Mouse (Mus musculus) ES-CJ7 (cell line): ENCODE results near the gene Gm21974.
A peak's percentile ranks its signal among the peaks of the same experiment; 100 is the strongest.
"Not testable (repeated sequence)": the region's sequence is repeated elsewhere in the genome, so short reads cannot be mapped to it uniquely, and the experiment has no call there.

ENCODE experiments used
- DNase-seq: peaks from one replicate; pipeline ENCODE4 v3.0.0; 2011; ENCODE audit warnings: low read depth, low spot score

Gene Gm21974

GRCm38 (mm10) chr7:127895442-127895841 lies at the start of gene Gm21974, which contains the start of gene Vkorc1:
Gene Gm21974 (minus strand): TSS chr7:127895454.
Gene Vkorc1 (minus strand): TSS chr7:127895617.
- peak; percentile 97 for DNase-seq

- no peak for DNase-seq
Measured at GRCm38 (mm10) chr7:127944614-127945013, 49.4 kb upstream of the Gm21974 start.

GRCm38 (mm10) chr7:127942097-127942496 lies 46.8 kb upstream of the Gm21974 start:
- DNase-seq = not testable (repeated sequence)

DNA sequence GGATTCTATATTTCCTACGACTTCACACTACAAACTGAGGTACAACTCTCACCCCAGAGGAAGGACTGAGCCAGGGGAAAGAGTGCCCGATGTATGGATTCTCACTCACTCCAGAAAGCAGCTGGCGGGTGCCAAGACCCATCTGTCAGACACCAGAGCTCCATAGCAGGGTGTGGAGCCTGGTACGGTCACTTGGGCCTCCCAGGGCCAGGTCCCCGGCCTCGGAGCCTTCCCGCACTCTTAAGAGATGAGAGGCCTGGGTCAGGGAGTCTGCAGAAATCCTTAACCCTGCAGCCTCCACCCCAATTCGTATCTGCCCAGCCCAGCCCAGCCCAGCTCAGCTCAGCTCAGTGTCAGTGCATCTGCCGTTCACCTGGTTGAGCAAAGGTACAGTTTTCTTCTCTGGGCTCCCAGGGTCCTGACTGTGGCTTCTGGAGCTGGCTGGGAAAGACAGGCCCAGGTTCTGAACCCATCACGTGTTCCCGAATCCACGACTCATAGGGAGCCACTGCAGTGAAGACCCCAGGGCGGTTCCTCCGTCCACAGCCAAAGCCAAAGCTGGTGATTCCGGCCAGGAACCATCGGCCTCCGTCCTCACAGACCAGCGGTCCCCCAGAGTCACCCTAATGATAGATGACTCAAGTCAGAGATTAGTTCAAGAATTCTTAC lies 41.1 kb upstream of the Gm21974 start:
- DNase-seq = no peak

DNA sequence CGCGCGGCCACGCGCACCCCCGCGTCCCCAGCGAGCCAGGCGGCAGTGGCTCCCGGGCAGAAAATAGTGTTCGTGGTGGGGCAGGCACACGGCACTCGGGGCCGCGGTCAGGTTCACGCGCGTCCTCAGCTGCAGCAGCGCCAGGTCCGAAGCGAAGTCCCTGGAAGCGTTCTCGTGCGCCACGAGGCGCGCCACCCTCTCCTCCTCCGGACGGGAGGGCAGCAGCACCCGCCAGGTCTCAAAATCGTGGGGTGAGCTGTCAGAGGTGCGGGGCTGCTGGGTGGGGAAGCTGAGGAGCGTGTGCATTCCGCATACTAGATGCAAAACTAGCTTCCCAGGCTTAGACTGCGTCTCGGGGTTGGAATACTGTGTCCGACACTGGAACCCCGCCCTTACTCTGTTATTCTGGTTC lies 40.5 kb upstream of the Gm21974 start:
- DNase-seq = peak; percentile 54

DNA sequence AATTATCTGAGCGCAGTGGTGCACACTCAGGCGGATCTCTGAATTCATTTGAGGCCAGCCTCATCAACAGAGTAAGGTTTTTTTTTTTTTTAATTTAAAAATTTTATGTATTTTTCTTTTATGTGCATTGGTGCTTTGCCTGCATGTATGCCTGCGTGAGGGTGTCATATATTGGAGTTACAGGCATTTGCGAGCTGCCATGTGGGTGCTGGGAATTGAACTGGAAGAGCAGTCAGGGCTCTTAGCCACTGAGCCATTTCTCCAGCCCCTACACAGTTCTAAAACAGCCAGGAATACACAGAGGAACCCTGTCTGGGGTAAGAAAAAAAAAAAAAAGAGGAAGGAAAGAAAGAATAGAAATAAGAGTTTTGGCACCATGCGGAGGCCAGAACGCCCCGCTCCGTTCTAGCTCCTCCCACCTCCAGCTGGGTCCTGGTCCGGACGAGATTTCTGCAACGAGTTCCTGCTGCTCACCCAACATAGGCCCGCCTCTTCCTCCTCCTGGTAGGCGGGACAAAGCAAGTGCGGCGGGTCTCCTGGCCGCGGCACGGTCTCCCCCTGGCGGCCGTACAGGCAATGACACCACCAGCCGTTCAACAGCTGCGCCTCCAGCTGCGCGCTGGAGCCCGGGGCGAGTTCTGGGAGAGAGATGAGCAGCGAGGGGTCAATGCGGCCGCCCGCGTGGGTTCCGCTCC lies 39.9 kb upstream of the Gm21974 start:
- peak; percentile 97 for DNase-seq

DNA sequence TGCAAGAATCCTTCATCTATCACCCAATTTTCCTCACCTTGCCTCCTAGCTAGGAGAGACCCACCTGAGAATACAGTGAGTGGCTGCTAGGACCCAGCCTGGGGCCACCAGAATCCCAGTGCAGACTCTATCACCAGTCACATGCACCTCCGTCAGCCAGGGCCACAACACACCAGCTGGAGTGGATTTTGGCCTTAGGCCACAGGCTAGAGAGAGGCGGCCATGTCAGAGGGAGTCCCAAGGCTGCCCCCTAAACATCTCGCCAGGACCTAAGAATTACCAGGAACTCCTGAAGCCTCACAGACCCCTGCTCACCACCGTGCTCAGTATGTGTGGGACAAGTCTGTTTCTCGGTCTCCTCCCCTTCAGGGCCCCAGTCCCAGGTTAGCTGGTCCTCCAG lies 38.8 kb upstream of the Gm21974 start:
- DNase-seq = no peak

DNA sequence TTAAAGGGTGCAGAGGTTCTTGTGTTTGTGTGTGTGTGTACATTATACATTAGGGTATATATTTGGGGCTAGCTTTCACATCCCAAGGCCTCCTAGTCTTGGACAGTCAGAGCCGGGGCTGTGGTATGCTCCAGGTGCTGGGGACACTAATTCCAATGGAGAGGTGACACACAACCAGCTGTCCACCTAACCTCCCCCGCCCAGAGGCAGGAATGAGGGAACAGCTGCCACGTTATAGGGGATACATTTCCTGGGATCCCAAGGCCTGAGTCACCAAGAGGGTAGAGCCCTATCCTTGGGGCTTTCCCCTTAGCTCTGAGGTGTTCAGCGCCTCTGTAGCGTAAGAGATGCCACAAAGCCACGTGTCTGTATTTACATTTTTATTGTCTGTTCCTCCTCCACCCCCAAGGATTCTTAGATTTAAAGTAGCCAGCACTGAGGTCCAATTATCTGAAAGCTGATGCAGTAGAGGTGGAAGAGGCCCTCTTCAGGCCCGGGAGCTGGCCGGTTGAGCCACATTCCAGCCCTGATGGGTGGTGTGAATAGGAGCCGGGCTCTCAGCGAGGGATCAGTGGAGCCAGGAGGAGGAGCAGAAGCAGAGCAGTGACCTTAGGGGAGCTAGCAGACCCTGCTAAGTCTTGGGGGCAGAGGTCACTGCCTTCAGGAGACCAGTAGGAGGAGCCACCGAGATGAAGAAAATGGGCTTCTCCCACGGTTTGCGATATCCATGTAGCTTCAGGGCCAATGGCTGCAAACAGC lies 37.2 kb upstream of the Gm21974 start:
- DNase-seq = peak; percentile 80

DNA sequence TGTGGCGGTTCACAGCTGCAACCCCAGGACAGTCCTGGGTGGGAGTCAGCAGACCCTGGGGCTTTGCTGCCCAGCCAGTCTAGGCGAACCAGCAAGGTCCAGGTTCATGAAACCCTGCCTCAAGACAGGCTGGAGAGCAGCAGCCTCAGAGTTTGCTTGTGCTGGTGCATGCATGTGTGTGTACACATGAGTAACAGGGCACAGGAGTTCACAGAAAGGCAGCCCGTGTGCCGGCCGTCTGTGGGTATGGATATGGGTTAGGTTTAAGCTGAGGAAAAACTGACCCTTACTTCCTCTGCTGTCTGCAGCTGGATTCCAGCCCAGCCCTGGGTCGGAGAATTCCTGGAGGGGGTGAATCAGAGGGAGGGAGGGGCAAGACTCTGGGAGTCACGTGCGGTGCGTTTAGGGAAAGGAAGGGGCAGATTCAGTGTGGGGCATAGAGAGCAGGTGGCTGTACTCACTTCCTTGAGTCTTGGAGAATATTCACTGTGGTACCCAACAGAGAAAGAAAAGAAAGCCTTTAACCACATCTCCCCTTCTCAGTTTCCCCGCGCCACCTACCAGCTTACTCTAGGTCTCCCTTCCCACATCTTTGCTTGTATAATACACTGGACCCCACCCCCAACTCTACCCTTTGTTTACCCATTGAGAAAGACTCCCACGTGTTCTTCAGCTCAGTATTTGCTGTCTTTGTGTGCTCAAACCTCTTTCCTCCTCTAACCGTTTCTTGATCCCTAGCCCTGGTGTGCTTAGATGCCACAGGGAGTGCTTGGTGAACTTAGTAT lies 36.3 kb upstream of the Gm21974 start:
- DNase-seq = peak; percentile 53

GRCm38 (mm10) chr7:127930636-127931035 lies 35.4 kb upstream of the Gm21974 start:
- DNase-seq = no peak

GRCm38 (mm10) chr7:127929923-127930322 lies 34.7 kb upstream of the Gm21974 start, which contains the start of gene Prss8:
Gene Prss8 (minus strand): TSS chr7:127930104.
- DNase-seq = no peak

DNA sequence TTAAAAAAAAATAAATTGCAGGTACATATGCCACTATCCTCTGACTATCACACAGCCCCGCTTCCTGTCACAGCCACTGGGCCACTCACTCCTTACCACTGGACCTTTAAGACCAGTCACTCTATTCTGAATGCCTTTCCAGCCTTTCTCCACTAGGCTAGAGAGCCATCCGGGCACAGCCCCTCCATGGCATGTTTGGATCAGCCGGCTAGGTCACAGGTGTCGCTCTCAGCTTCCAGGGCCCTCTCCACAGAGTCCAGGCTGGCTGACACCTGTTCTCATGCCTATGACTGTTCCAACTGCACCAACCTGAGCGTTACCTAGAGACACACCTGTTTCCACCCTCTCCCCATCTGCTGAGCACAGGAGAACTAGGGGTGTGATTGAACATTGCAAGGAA lies 33.3 kb upstream of the Gm21974 start:
- DNase-seq = no peak

- DNase-seq = no peak
Measured at GRCm38 (mm10) chr7:127927726-127928125, 32.5 kb upstream of the Gm21974 start.

DNA sequence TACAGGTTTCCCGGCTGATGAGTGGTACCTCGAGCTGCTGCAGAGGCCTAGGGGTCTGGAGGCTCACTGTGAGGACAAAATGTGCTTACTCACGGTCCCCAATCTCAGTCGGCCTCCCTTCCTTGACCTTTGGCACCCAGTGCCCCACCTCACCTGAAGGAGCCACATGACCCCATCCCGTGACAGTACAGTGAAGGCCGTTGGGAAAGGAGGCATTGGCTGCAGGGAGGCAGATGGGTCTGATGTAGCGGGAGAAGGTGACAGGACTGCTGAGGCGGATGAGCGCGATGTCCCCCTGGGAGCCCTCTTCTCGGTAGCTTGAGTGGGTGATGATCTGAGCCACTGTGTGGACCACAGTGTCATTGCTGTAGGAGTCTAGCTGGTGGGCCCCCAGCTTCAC lies 31.6 kb upstream of the Gm21974 start:
- no peak for DNase-seq

- no peak for DNase-seq
Measured at GRCm38 (mm10) chr7:127926066-127926465, 30.8 kb upstream of the Gm21974 start.

GRCm38 (mm10) chr7:127925252-127925651 lies 30.0 kb upstream of the Gm21974 start:
- no peak for DNase-seq

GRCm38 (mm10) chr7:127923714-127924113 lies 28.5 kb upstream of the Gm21974 start:
- DNase-seq = no peak

- DNase-seq = no peak
Measured at GRCm38 (mm10) chr7:127922451-127923275, 27.4 kb upstream of the Gm21974 start.

GRCm38 (mm10) chr7:127921516-127921915 lies 26.3 kb upstream of the Gm21974 start:
- peak; percentile 73 for DNase-seq

GRCm38 (mm10) chr7:127919290-127919689 lies 24.0 kb upstream of the Gm21974 start:
- DNase-seq = peak; percentile 62

DNA sequence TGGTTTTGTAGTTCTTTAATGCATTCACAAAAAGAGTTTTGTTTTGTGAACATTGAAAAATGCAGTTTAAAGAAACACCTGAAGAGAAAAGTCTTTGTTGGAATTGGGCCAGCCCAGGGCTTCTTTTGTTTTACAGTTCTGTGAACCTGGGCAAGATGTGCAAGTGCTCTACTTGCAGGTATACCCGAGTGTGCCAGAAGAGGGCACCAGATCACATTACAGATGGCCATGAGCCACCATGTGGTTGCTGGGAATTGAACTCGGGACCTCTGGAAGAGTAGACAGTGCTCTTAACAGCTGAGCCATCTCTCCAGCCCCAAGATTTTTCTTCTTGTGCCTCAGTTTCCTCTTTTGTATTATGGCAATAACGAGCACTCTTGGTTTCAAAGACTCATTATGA lies 22.9 kb upstream of the Gm21974 start:
- peak; percentile 89 for DNase-seq
